Mouse (Mus musculus) forebrain, embryonic 16.5 days (tissue): ENCODE results near the gene Camta1. TPM values are rescaled to one million over a fixed set of nuclear protein-coding genes. Genes with fewer than 3 reads are reported as not detected.

Source experiments
- ATAC-seq: fragments of 200-750 bp; cut with Nextera tagmentation; 2 replicates; pipeline ENCODE4 v1.8.0; 2017; ENCODE audit warnings: mild to moderate bottlenecking, moderate library complexity
- H3K27ac ChIP-seq: fragments of 300-500 bp; sonication (generic); 2 replicates; pipeline ENCODE4 v1.5.1; 2014; ENCODE audit warnings: low read length, control low read depth
- H3K27me3 ChIP-seq: fragments of 300-500 bp; sonication (generic); replicated peaks from 2 replicates; pipeline ENCODE4 v1.6.1; 2014; ENCODE audit warnings: low read length; ENCODE audit not compliant: control insufficient read depth, insufficient read depth
- H3K36me3 ChIP-seq: fragments of 300-500 bp; sonication (generic); 2 replicates; pipeline ENCODE4 v1.6.1; 2014; ENCODE audit not compliant: control insufficient read depth, insufficient read depth
- H3K4me1 ChIP-seq: fragments of 300-500 bp; sonication (generic); replicated peaks from 2 replicates; pipeline ENCODE4 v1.6.1; 2014; ENCODE audit warnings: low read length; ENCODE audit not compliant: control insufficient read depth, insufficient read depth
- H3K4me2 ChIP-seq: fragments of 300-500 bp; sonication (generic); 2 replicates; pipeline ENCODE4 v1.6.1; 2014; ENCODE audit warnings: mild to moderate bottlenecking, low read length, control low read depth
- H3K4me3 ChIP-seq: fragments of 300-500 bp; sonication (generic); replicated peaks from 2 replicates; pipeline ENCODE4 v1.5.1; 2014; ENCODE audit warnings: mild to moderate bottlenecking, low read length, control low read depth
- H3K9ac ChIP-seq: fragments of 300-500 bp; sonication (generic); replicated peaks from 2 replicates; pipeline ENCODE4 v1.6.1; 2014; ENCODE audit warnings: low read depth, low read length, control low read depth
- H3K9me3 ChIP-seq: fragments of 300-500 bp; sonication (generic); 2 replicates; pipeline ENCODE4 v1.6.1; 2016; ENCODE audit warnings: low read length; ENCODE audit not compliant: control insufficient read depth
- WGBS: fragments of 180-500 bp; shearing (Covaris S2); extraction: QIAGEN DNeasy Blood & Tissue Kit; methylation state at CpG from one replicate; pipeline ENCODE4 v1.1.7; 2014; 5-methylcytosine and 5-hydroxymethylcytosine counted together
- polyA plus RNA-seq: library from polyadenylated mRNA; unstranded; fragments of >200 nt; fragmentation: Nextera tagmentation; extraction: Ambion mirVana; gene quantifications from 2 replicates; pipeline ENCODE4 v1.2.1, GENCODE M21; 2015

Camta1 gene
- polyA plus RNA-seq, 1 experiment from 2014 or later: 123 TPM

DNA sequence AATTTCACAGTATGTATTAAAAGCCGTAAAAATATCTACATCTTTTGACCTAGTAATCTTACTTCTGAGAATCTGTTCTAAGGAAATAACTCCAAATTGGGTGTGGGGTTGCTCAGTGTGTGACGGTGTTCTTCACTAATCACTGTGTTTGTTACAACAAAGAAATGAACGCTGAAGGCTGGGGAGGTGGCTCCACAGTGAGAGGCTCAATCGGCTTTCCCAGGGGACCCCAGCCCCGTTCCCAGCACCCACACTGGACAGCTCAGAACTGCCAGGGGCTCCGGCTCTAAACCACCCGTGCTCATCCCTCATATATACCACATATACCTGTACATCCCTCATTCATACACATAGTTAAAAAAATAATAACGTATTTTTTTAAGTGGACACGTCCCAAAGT is 1.8 kb upstream of the Camta1 start:
- no peaks in the 10 kb centered on the region for H3K36me3 ChIP-seq
- H3K9me3 ChIP-seq: no peaks in the 10 kb centered on the region
- 0 out of 2 replicates have a peak, but pooled peaks cover 2% of the 10 kb centered on the region for H3K27me3 ChIP-seq
- peaks cover 15% of the 10 kb centered on the region for H3K4me1 ChIP-seq
- H3K4me2 ChIP-seq: peak overlapping the region; percentile 96; the same call in 1 of the 2 replicates
- no peak overlapping the region for H3K4me3 ChIP-seq
- H3K27ac ChIP-seq: no peak overlapping the region
- no peak for ATAC-seq
- WGBS: 57% methylated on average over 9 of the region's 9 CpGs
- no peak overlapping the region for H3K9ac ChIP-seq

GRCm38 (mm10) chr4:151861471-151861805 is 238 bp downstream of the Camta1 start:
- peaks cover 15% of the 10 kb centered on the region for H3K4me1 ChIP-seq
- no peaks in the 10 kb centered on the region for H3K9me3 ChIP-seq
- no peak for ATAC-seq
- under 1% methylated on average over 25 of the region's 58 CpGs for WGBS
- no peaks in the 10 kb centered on the region for H3K27me3 ChIP-seq
- peak overlapping the region; percentile 73 for H3K27ac ChIP-seq
- H3K36me3 ChIP-seq: no peaks in the 10 kb centered on the region
- H3K9ac ChIP-seq: peak overlapping the region; percentile 80
- peak overlapping the region; percentile 76 for H3K4me3 ChIP-seq
- no peak overlapping the region; the same call in 1 of the 2 replicates for H3K4me2 ChIP-seq

DNA sequence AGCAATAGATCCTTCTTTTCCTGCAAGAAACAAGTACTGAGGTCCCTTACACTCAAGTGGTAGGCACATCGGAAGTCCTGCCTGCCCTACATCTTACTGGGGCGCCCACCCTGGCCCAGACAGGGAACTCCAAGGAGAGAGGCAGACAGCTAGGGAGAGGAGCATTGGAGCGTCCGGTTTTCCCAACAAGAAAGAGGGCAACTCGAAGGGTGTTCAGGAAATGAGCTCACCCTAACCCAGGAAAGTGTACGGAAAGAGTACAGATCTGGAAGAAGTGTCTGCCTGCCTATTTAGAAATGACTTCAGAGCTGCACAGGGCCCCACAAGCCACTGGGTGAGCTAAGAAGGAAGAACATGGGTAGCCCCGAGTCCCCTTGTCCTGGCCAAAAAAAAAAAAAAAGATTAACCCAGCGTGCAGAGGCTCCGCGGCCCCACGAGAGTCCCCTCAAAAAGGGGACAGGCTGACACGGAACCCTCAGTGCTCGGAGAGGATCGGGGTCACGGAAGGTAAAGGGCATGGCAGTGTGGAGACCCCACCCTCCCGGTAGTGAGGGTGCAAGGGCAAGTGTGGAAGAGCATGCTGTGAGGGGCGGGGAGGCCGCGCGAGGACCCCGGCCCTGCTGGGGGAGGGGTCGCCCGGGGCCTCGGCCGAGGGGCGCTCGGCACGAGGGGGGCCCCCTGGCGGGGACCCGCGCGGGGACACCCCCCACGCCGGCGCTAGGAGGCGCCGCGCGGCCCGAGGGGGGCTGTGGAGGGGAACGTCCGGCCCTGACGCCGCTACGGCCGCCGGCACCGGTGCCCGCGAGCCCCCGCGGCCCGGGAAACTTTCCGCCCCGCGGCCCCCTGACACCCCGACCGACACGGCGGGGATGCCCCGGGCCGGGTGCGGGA is 990 bp downstream of the Camta1 start:
- Histone ChIP-seq H3K9me3 (no peaks in the 10 kb centered on the region), H3K36me3 (no peaks in the 10 kb centered on the region), H3K9ac (peak overlapping the region; percentile 80), H3K27ac (no peak overlapping the region), H3K4me1 (peaks cover 15% of the 10 kb centered on the region), H3K4me3 (peak overlapping the region; percentile 76), H3K27me3 (no peaks in the 10 kb centered on the region), H3K4me2 (peak overlapping the region; percentile 88)
- no peak for ATAC-seq
- WGBS: 2% methylated on average over 36 of the region's 63 CpGs

DNA sequence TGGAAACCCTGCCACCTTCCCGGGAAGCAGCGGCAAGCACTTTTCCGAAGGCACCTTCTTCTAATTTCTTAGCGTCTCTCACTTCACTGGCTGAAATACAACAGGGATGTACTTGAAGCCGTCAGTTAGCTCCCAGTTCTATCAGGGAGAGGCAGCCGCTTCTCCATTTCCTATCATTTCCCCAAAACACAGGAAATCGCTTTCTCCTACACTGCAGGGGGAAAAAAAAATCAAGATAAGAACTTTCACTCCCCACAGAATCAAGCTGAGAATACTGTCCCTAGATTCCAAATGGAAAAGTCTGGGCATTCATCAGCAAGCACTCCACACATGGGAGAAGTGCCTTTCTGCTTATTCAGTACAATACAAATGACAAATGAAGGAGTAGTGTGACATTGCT is 2.4 kb downstream of the Camta1 start:
- Histone ChIP-seq H3K9ac (no peak overlapping the region), H3K36me3 (no peaks in the 10 kb centered on the region), H3K27ac (no peak overlapping the region), H3K9me3 (no peaks in the 10 kb centered on the region), H3K4me2 (no peak overlapping the region), H3K4me1 (peaks cover 15% of the 10 kb centered on the region), H3K4me3 (no peak overlapping the region), H3K27me3 (no peaks in the 10 kb centered on the region)
- WGBS: 92% methylated on average over 7 of the region's 7 CpGs
- no peak for ATAC-seq

- H3K27ac ChIP-seq: no peak overlapping the region
- no peak for ATAC-seq
- 64% methylated on average over 3 of the region's 3 CpGs for WGBS
- H3K9ac ChIP-seq: no peak overlapping the region
- H3K4me1 ChIP-seq: peaks cover 2% of the 10 kb centered on the region; the same call in 1 of the 2 replicates
- no peak overlapping the region for H3K4me3 ChIP-seq
- H3K9me3 ChIP-seq: no peaks in the 10 kb centered on the region
- H3K36me3 ChIP-seq: no peaks in the 10 kb centered on the region
- no peaks in the 10 kb centered on the region for H3K27me3 ChIP-seq
- no peak overlapping the region for H3K4me2 ChIP-seq
Observed at GRCm38 (mm10) chr4:151853949-151854348, 7.7 kb downstream of the Camta1 start.

DNA sequence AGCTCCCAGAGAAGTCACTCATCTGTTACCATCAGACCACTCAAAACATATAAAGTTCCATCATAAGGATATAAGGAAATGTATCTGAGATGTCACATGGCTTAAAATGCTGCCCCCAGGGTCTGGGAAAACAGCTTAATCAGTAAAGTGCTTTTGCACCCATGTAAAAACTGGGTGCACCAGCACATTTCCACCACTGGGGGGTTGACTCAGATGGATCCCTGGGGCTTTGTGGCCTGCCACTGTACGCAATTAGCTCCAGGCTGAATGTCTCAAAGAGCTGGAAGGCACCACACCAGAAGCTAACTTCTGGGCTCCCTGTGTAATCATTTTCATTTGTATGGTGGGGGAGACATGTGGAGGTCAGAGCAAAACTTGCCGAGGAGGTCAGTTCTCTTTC is 10.5 kb downstream of the Camta1 start:
- H3K36me3 ChIP-seq: no peaks in the 10 kb centered on the region
- H3K9me3 ChIP-seq: no peaks in the 10 kb centered on the region
- peaks cover 2% of the 10 kb centered on the region; the same call in 1 of the 2 replicates for H3K4me1 ChIP-seq
- H3K4me3 ChIP-seq: no peak overlapping the region
- no peak overlapping the region for H3K4me2 ChIP-seq
- WGBS: 61% methylated on average over 2 of the region's 2 CpGs
- no peak for ATAC-seq
- H3K9ac ChIP-seq: no peak overlapping the region
- H3K27me3 ChIP-seq: no peaks in the 10 kb centered on the region
- H3K27ac ChIP-seq: no peak overlapping the region

GRCm38 (mm10) chr4:151842591-151842990 is 19.1 kb downstream of the Camta1 start:
- Histone ChIP-seq H3K4me1 (no peaks in the 10 kb centered on the region), H3K4me3 (no peak overlapping the region), H3K27ac (no peak overlapping the region), H3K27me3 (no peaks in the 10 kb centered on the region), H3K4me2 (no peak overlapping the region), H3K36me3 (no peaks in the 10 kb centered on the region), H3K9ac (no peak overlapping the region), H3K9me3 (no peaks in the 10 kb centered on the region)
- 54% methylated on average over 2 of the region's 2 CpGs for WGBS
- no peak for ATAC-seq

DNA sequence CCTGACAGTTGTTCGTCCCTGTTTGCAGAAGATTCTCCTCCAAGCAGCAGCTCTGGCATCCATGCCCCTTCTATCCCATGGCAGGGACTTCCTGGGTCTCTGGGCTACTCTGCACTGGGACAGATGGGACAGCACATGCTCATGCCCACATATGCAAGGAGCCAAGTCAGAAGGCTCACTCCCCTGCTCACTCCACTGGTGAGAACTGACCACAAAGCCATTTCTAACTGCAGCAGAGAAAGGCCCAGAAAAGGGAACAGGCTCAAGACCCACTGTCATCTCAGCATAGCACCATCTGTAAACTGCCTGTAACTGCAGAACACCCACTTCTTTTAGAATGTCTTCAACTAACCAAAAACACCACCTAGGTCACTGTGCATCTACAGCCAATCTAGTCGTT is 23.2 kb downstream of the Camta1 start:
- no peak for ATAC-seq
- WGBS: 74% methylated on average over 2 of the region's 2 CpGs
- Histone ChIP-seq H3K36me3 (no peaks in the 10 kb centered on the region), H3K4me2 (no peak overlapping the region), H3K9me3 (no peaks in the 10 kb centered on the region), H3K4me1 (peaks cover 3% of the 10 kb centered on the region; the same call in 1 of the 2 replicates), H3K27ac (no peak overlapping the region), H3K9ac (no peak overlapping the region), H3K4me3 (no peak overlapping the region), H3K27me3 (no peaks in the 10 kb centered on the region)

GRCm38 (mm10) chr4:151835860-151836259 is 25.8 kb downstream of the Camta1 start:
- Histone ChIP-seq H3K9ac (no peak overlapping the region), H3K4me2 (no peak overlapping the region), H3K9me3 (no peaks in the 10 kb centered on the region), H3K4me3 (no peak overlapping the region), H3K36me3 (no peaks in the 10 kb centered on the region), H3K4me1 (peaks cover 3% of the 10 kb centered on the region; the same call in 1 of the 2 replicates), H3K27ac (no peak overlapping the region), H3K27me3 (no peaks in the 10 kb centered on the region)
- no peak for ATAC-seq
- WGBS: 92% methylated on average over 3 of the region's 3 CpGs
